Mouse (Mus musculus) erythroblast, embryonic 14.5 days (primary cell): ENCODE measurements around the gene B4galnt1. TPM values are rescaled to one million over a fixed set of nuclear protein-coding genes. Genes with fewer than 3 reads are reported as not detected.
"Not testable (repeated sequence)": the region's sequence is repeated elsewhere in the genome, so short reads cannot be mapped to it uniquely, and the experiment has no call there.

Experiments used
- H3K27me3 ChIP-seq: 2 replicates; pipeline ENCODE4 v1.6.1; 2012; ENCODE audit warnings: inconsistent platforms; ENCODE audit not compliant: control insufficient read depth
- H3K36me3 ChIP-seq: 2 replicates; pipeline ENCODE4 v1.6.1; 2012; ENCODE audit warnings: mild to moderate bottlenecking, inconsistent platforms; ENCODE audit not compliant: control insufficient read depth
- H3K4me1 ChIP-seq: 2 replicates; pipeline ENCODE4 v1.6.1; 2012; ENCODE audit warnings: inconsistent platforms; ENCODE audit not compliant: control insufficient read depth
- H3K4me3 ChIP-seq: replicated peaks from 2 replicates; pipeline ENCODE3; 2012; ENCODE audit warnings: moderate library complexity, mild to moderate bottlenecking, inconsistent platforms
- H3K9me3 ChIP-seq: 2 replicates; pipeline ENCODE4 v1.6.1; 2012; ENCODE audit warnings: low read length, inconsistent platforms, mixed read lengths; ENCODE audit not compliant: control insufficient read depth
- GATA1 ChIP-seq: IDR thresholded peaks from 2 replicates; pipeline ENCODE4 v1.6.1; 2012; ENCODE audit warnings: low read length, inconsistent platforms, mixed read lengths
- TAL1 ChIP-seq: IDR thresholded peaks from 3 replicates; pipeline ENCODE4 v1.6.1; 2012; ENCODE audit warnings: low read length, inconsistent platforms, mixed read lengths
- polyA plus RNA-seq: library from polyadenylated mRNA; stranded (reverse); fragments of >175 nt; gene quantifications from 2 replicates; pipeline ENCODE4 v1.2.3, GENCODE M21; 2012

B4galnt1 gene
- polyA plus RNA-seq, 1 experiment: 0.56 TPM

GRCm38 (mm10) chr10:127188465-127189115 lies 23.6 kb downstream of the B4galnt1 start:
- peaks cover 2% of the 10 kb centered on the region; the same call in 1 of the 2 replicates for H3K27me3 ChIP-seq
- TF ChIP-seq TAL1 (no peak), GATA1 (no peak)
- H3K36me3 ChIP-seq: peaks cover 19% of the 10 kb centered on the region
- H3K9me3 ChIP-seq: peaks cover 6% of the 10 kb centered on the region; the same call in 1 of the 2 replicates
- H3K4me3 ChIP-seq: peak overlapping the region; percentile 72
- peaks cover 67% of the 10 kb centered on the region for H3K4me1 ChIP-seq

GRCm38 (mm10) chr10:127189116-127189650 lies 24.2 kb downstream of the B4galnt1 start:
- Histone ChIP-seq H3K4me1 (peaks cover 65% of the 10 kb centered on the region), H3K27me3 (no peaks in the 10 kb centered on the region; the same call in 1 of the 2 replicates), H3K36me3 (peaks cover 19% of the 10 kb centered on the region), H3K9me3 (peaks cover 6% of the 10 kb centered on the region; the same call in 1 of the 2 replicates), H3K4me3 (peak overlapping the region; percentile 72)
- TF ChIP-seq GATA1 (no peak), TAL1 (no peak)

GRCm38 (mm10) chr10:127189651-127190381 lies 24.8 kb downstream of the B4galnt1 start, which contains the start of gene Arhgef25:
Arhgef25 (minus strand) TSS chr10:127190083.
- H3K27me3 ChIP-seq: no peaks in the 10 kb centered on the region
- peaks cover 6% of the 10 kb centered on the region; the same call in 1 of the 2 replicates for H3K9me3 ChIP-seq
- H3K4me1 ChIP-seq: peaks cover 68% of the 10 kb centered on the region
- TF ChIP-seq TAL1: no peak
- no peak for TF ChIP-seq GATA1
- peak within 1 kb of the TSS; percentile 72 for H3K4me3 ChIP-seq
- peaks cover 19% of the 10 kb centered on the region for H3K36me3 ChIP-seq

GRCm38 (mm10) chr10:127190398-127191190 lies 25.6 kb downstream of the B4galnt1 start:
- Histone ChIP-seq H3K36me3 (peaks cover 19% of the 10 kb centered on the region), H3K27me3 (no peaks in the 10 kb centered on the region), H3K9me3 (peaks cover 6% of the 10 kb centered on the region; the same call in 1 of the 2 replicates), H3K4me3 (peak overlapping the region; percentile 72), H3K4me1 (peaks cover 73% of the 10 kb centered on the region)
- no peak for TF ChIP-seq GATA1
- TF ChIP-seq TAL1: no peak

GRCm38 (mm10) chr10:127191191-127192056 lies 26.4 kb downstream of the B4galnt1 start:
- Histone ChIP-seq H3K27me3 (no peaks in the 10 kb centered on the region), H3K9me3 (peaks cover 6% of the 10 kb centered on the region; the same call in 1 of the 2 replicates), H3K4me1 (peaks cover 81% of the 10 kb centered on the region), H3K4me3 (no peak overlapping the region), H3K36me3 (peaks cover 21% of the 10 kb centered on the region)
- TF ChIP-seq GATA1: no peak

GRCm38 (mm10) chr10:127192057-127192328 lies 27.0 kb downstream of the B4galnt1 start:
- not testable (repeated sequence) for H3K9me3 ChIP-seq, H3K4me3 ChIP-seq, H3K27me3 ChIP-seq
- Histone ChIP-seq H3K4me1 (peaks cover 85% of the 10 kb centered on the region), H3K36me3 (peaks cover 23% of the 10 kb centered on the region)

- Histone ChIP-seq H3K36me3 (peaks cover 33% of the 10 kb centered on the region), H3K4me3 (no peak overlapping the region), H3K4me1 (peaks cover 91% of the 10 kb centered on the region), H3K9me3 (no peaks in the 10 kb centered on the region), H3K27me3 (no peaks in the 10 kb centered on the region)
- no peak for TF ChIP-seq TAL1
- no peak for TF ChIP-seq GATA1
Measured at GRCm38 (mm10) chr10:127193011-127193410, 28.0 kb downstream of the B4galnt1 start.
